Mouse (Mus musculus): ENCODE data around the gene Arg1. TPM values are rescaled to one million over a fixed set of nuclear protein-coding genes. Genes with fewer than 3 reads are reported as not detected.

The Arg1 gene
- polyA plus RNA-seq, 2 experiments from 2014 or later, result 2.2 to 3.3 TPM

DNA sequence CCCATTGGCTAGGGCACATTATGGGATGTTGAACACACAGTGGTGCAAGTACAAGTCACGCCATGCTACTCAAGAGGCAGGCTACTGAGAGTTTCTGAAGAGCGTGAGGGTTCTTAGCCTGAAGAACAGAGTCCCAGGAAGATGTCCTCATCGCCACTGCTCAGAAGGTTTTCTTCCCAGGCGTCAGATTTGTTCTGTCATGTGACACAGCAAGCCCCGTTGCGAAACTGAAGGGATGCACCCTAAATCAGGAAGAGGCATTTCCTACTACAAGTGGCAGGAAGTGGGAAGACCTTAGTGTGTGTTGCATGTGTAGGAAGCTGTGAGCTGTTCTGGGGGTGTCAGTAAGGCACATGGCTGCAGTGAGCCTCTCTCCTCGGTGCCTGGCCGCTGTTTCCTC lies 16.1 kb downstream of the Arg1 start:
- ATAC-seq, result no peak

DNA sequence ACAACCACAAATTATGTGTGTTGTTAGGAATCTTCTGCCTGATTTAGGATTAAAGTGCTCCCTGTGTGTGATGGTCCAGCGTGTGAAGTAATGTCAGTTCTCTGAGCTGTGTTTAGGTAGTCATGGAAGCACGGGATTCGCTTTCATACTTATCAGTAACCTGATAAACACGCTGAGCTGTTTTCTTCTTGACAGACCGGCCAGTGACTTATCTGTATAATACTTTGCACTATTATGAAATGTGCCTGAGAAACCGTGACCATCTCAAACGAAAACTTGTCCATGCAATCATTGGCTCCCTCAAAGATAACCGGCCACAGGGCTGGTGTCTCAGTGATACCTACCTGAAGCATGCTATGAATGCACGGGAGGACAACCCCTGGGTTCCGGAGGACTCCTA lies 21.7 kb downstream of the Arg1 start:
- ATAC-seq, result no peak

DNA sequence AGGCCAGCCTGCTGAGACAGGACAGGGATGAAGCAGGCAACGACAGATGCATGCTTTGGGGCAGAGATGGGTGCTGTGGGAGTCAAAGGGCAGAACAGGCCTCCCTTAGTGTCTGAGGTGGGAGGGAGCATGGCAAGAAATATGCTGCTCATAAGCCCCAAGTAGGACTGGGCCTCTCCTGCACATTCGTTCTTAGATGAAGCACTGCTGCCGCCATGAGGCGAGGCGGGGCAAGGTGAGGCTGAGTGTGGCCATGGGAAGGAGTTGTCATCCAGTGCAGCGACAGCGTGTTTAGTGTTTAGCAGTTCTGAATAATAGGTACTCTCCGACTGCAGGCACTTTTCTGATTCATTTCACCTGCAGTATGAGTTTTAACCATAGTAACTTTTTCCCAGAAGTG lies 31.4 kb downstream of the Arg1 start:
- ATAC-seq, result no peak

DNA sequence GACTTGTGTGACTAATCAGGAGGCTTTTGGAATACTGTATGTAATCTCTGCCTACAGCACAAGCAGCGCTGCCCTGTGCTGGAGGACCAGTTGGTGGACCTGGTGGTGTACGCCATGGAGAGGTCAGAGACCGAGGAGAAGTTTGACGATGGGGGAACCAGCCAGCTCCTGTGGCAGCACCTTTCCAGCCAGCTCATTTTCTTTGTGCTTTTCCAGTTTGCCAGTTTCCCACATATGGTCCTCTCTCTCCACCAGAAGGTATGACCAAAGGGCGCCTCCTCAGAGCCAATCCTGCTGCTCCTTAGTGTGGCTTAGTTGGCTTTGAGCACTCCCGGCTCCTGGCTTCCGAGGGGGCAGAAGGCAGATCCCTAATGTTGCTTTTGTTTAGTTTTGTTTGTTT lies 38.9 kb downstream of the Arg1 start:
- no peak for ATAC-seq

DNA sequence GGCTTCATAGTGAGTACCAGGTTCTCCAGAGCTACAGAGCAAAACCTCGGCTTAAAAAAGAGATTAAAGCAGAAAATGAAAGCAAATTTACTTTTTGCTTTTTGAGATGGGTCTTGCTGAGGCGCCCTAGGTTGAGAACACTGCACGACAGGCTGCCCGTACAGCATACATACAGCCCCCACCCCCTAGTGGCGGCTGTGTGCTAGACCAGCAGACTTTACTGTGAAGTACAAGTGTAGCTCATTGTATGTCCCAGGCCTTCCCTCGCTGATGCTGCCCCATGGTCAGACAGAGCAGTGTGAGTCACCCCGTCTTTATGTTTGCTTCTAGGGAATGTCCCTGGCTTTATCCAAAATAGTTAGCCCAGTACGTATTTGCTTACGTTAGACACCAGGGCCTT lies 41.3 kb downstream of the Arg1 start:
- peak; percentile 47 for ATAC-seq

DNA sequence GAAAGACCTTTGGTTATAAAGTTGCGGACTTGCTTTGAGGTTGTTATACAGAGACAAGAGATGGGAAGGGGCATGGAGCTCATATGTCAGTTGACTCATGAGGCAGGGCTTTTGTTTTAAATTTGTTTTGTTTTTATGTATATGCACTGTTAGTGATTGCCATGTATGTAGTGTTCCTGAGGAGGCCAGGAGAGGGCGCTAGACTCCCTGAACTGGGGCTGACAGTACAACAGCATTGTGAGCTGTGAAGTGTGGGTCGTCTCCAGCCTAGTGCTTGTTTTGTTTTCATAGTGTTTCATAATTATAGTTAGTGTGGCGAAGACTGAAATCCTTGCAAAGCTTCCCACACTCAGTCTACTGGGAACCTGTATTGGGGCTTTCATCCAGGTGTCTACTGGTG lies 53.7 kb downstream of the Arg1 start:
- no peak for ATAC-seq

DNA sequence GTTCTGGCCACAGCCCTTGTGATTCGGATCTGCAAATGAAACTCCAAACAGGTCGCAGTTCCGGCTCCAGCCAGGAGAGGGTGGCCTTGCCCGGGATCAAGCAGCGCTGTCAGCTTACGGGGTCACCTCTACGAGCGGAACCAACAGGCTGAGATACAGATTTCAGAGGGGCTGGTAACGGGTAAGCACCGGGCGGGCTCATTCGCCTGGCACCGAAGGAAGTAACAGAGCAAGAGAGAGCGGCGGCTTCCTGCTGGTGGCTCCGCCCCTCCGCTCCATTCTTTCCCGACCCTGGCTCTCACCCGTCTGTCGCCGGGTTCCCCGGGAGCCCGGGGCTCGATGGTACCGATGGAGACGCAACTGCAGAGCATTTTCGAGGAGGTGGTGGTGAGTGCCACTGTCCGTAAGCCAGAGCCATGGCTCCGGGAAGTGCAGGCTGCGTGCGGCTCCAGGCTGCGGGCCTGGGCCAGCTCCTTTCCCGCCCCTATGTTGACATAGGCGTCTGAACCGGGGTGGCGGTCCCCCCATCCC lies 57.5 kb downstream of the Arg1 start, which contains the start of gene Med23:
TSS of gene Med23 (plus strand) at position 227 of the 531 bp plus-strand sequence.
- ATAC-seq, result peak; percentile 99

Other genes starting within 250 kb of the Arg1 start
- 10 to 100 TPM in 1 of 2 experiments, 1 to 10 TPM in 1; 9.4 to 11.0 TPM for gene Enpp1, start 215.3 kb downstream of the Arg1 start, polyA plus RNA-seq (2017; shearing (Covaris generic))
- under 1 TPM; 0.18 to 0.23 TPM for gene Enpp3, start 84.7 kb downstream of the Arg1 start, polyA plus RNA-seq (2017; shearing (Covaris generic))
- gene Med23, start 57.5 kb downstream of the Arg1 start, polyA plus RNA-seq (2017; shearing (Covaris generic)), result 10 to 100 TPM; 18.9 to 31.7 TPM